Mouse (Mus musculus) ES-E14 (cell line): ENCODE measurements at regions not wholly inside any gene's neighbourhood (a gene's known extent, or its start where the extent isn't known, plus 50 kb on each side); places are given as distances from the start of the nearest gene placed in this dataset.

Source experiments
- MAFK ChIP-seq: IDR thresholded peaks from 2 replicates; pipeline ENCODE4 v1.6.1; 2014; ENCODE audit warnings: mild to moderate bottlenecking, low read depth, low read length, inconsistent platforms; ENCODE audit not compliant: insufficient read depth
- ZNF384 ChIP-seq: IDR thresholded peaks from 2 replicates; pipeline ENCODE4 v1.6.1; 2012; ENCODE audit warnings: low read depth, low read length, inconsistent platforms

DNA sequence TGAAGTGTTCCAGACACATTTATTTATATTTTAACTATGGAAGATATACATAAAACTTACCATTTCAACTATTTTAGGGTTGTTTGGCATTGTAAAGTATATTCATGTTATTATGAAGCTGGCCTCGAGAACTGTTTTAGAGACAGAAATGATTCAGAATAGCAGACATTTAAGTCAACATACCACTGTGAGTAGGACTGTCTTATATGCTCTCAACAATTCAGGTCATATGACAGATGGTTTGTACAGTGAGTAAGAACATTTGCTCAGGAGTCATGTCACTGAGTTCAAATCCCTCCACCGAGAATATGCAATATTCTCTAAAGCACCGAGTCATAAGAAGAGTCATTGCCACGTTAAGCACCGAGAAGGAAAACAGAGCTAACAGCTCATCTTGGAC, 290.6 kb downstream of the Lmx1a start:
- TF ChIP-seq ZNF384 (no peak), MAFK (no peak)
